Mouse (Mus musculus) midbrain, embryonic 14.5 days (tissue): ENCODE measurements around the gene Erf. TPM values are rescaled to one million over a fixed set of nuclear protein-coding genes. Genes with fewer than 3 reads are reported as not detected.

Experiments
- ATAC-seq: fragments of 200-750 bp; cut with Nextera tagmentation; 2 replicates; pipeline ENCODE4 v1.8.0; 2017; ENCODE audit warnings: moderate number of reproducible peaks, moderate library complexity; ENCODE audit not compliant: low FRiP score, low TSS enrichment
- DNase-seq: peaks from one replicate; pipeline ENCODE4 v3.0.0-alpha.2; 2015
- H3K27ac ChIP-seq: fragments of 300-500 bp; sonication (generic); replicated peaks from 2 replicates; pipeline ENCODE4 v1.5.1; 2014; ENCODE audit warnings: mild to moderate bottlenecking, low read depth, low read length, moderate library complexity
- H3K27me3 ChIP-seq: fragments of 300-500 bp; sonication (generic); 2 replicates; pipeline ENCODE4 v1.6.1; 2014; ENCODE audit warnings: low read length, control low read depth, mixed read lengths; ENCODE audit not compliant: control insufficient read depth, insufficient read depth
- H3K36me3 ChIP-seq: fragments of 300-500 bp; sonication (generic); 2 replicates; pipeline ENCODE4 v1.6.1; 2014; ENCODE audit warnings: low read length, control low read depth; ENCODE audit not compliant: control insufficient read depth, insufficient read depth
- H3K4me1 ChIP-seq: fragments of 300-500 bp; sonication (generic); 2 replicates; pipeline ENCODE4 v1.6.1; 2014; ENCODE audit warnings: mild to moderate bottlenecking, antibody characterized with exemption, low read length, control low read depth; ENCODE audit not compliant: control insufficient read depth, insufficient read depth
- H3K4me2 ChIP-seq: fragments of 300-500 bp; sonication (generic); 2 replicates; pipeline ENCODE4 v1.6.1; 2014; ENCODE audit warnings: mild to moderate bottlenecking, low read length, moderate library complexity
- H3K4me3 ChIP-seq: fragments of 300-500 bp; sonication (generic); replicated peaks from 2 replicates; pipeline ENCODE4 v1.5.1; 2014; ENCODE audit warnings: low read depth, low read length
- H3K9ac ChIP-seq: fragments of 300-500 bp; sonication (generic); replicated peaks from 2 replicates; pipeline ENCODE4 v1.6.1; 2014; ENCODE audit warnings: mild to moderate bottlenecking, low read length, moderate library complexity
- H3K9me3 ChIP-seq: fragments of 300-500 bp; sonication (generic); 2 replicates; pipeline ENCODE4 v1.6.1; 2016; ENCODE audit warnings: low read length, control low read depth, mixed read lengths; ENCODE audit not compliant: control insufficient read depth
- WGBS: fragments of 180-500 bp; shearing (Covaris S2); extraction: QIAGEN DNeasy Blood & Tissue Kit; methylation state at CpG from one replicate; pipeline ENCODE4 v1.1.7; 2014; 5-methylcytosine and 5-hydroxymethylcytosine counted together
- polyA plus RNA-seq: library from polyadenylated mRNA; unstranded; fragments of >200 nt; fragmentation: Nextera tagmentation; extraction: Ambion mirVana; gene quantifications from 2 replicates; pipeline ENCODE4 v1.2.1, GENCODE M21; 2014

Gene Erf
- polyA plus RNA-seq, 1 experiment from 2014 or later = 4.8 TPM

- Histone ChIP-seq H3K4me2 (no peak overlapping the region), H3K9me3 (no peaks in the 10 kb centered on the region), H3K4me3 (no peak overlapping the region), H3K27me3 (no peaks in the 10 kb centered on the region), H3K27ac (no peak overlapping the region), H3K9ac (no peak overlapping the region), H3K36me3 (peaks cover 100% of the 10 kb centered on the region), H3K4me1 (no peaks in the 10 kb centered on the region)
- 97% methylated on average over 1 of the region's 1 CpGs for WGBS
- ATAC-seq (no peak), DNase-seq (no peak)
Observed at GRCm38 (mm10) chr7:25290463-25290862, 39.9 kb upstream of the Erf start.

- DNase-seq = no peak
- H3K27ac ChIP-seq = no peak overlapping the region
- peaks cover 100% of the 10 kb centered on the region for H3K36me3 ChIP-seq
- H3K4me2 ChIP-seq = no peak overlapping the region
- H3K9me3 ChIP-seq = no peaks in the 10 kb centered on the region
- no peak for ATAC-seq
- peaks cover 3% of the 10 kb centered on the region for H3K4me1 ChIP-seq
- H3K27me3 ChIP-seq = no peaks in the 10 kb centered on the region
- no peak overlapping the region for H3K4me3 ChIP-seq
- no peak overlapping the region for H3K9ac ChIP-seq
- WGBS = 98% methylated on average over 3 of the region's 3 CpGs
Observed at GRCm38 (mm10) chr7:25289925-25290324, 39.4 kb upstream of the Erf start.

GRCm38 (mm10) chr7:25288721-25289120 is 38.2 kb upstream of the Erf start:
- 96% methylated on average over 3 of the region's 3 CpGs for WGBS
- Histone ChIP-seq H3K27ac (no peak overlapping the region), H3K9ac (no peak overlapping the region; the same call in 1 of the 2 replicates)

GRCm38 (mm10) chr7:25288011-25288410 is 37.5 kb upstream of the Erf start:
- peaks cover 22% of the 10 kb centered on the region for H3K4me1 ChIP-seq
- no peak for DNase-seq

More at GRCm38 (mm10) chr7:25288721-25289120, 38.2 kb upstream of the Erf start:
- H3K4me1 ChIP-seq = peaks cover 15% of the 10 kb centered on the region
- ATAC-seq = no peak
- H3K36me3 ChIP-seq = peaks cover 91% of the 10 kb centered on the region
- DNase-seq = no peak
- H3K4me3 ChIP-seq = no peak overlapping the region
- H3K4me2 ChIP-seq = no peak overlapping the region
- no peaks in the 10 kb centered on the region for H3K27me3 ChIP-seq
- no peaks in the 10 kb centered on the region for H3K9me3 ChIP-seq

GRCm38 (mm10) chr7:25286989-25287388 is 36.4 kb upstream of the Erf start:
- Histone ChIP-seq H3K9ac (no peak overlapping the region), H3K4me3 (no peak overlapping the region), H3K9me3 (no peaks in the 10 kb centered on the region), H3K27me3 (no peaks in the 10 kb centered on the region), H3K4me1 (peaks cover 22% of the 10 kb centered on the region), H3K36me3 (peaks cover 74% of the 10 kb centered on the region), H3K4me2 (no peak overlapping the region), H3K27ac (no peak overlapping the region)
- WGBS = 86% methylated on average over 8 of the region's 8 CpGs
- ATAC-seq (no peak), DNase-seq (no peak)

More at GRCm38 (mm10) chr7:25288011-25288410, 37.5 kb upstream of the Erf start:
- H3K4me2 ChIP-seq = no peak overlapping the region
- no peak overlapping the region for H3K4me3 ChIP-seq
- peaks cover 84% of the 10 kb centered on the region for H3K36me3 ChIP-seq
- no peaks in the 10 kb centered on the region for H3K9me3 ChIP-seq
- ATAC-seq = no peak
- no peak overlapping the region for H3K9ac ChIP-seq
- no peak overlapping the region for H3K27ac ChIP-seq
- WGBS = 95% methylated on average over 12 of the region's 12 CpGs
- no peaks in the 10 kb centered on the region for H3K27me3 ChIP-seq

GRCm38 (mm10) chr7:25285511-25286238 is 35.1 kb upstream of the Erf start:
- Histone ChIP-seq H3K27ac (0 out of 2 replicates have a peak overlapping the region, but pooled peaks have one; percentile 15), H3K27me3 (no peaks in the 10 kb centered on the region), H3K36me3 (peaks cover 61% of the 10 kb centered on the region), H3K9ac (no peak overlapping the region), H3K4me3 (no peak overlapping the region), H3K9me3 (no peaks in the 10 kb centered on the region), H3K4me1 (peaks cover 32% of the 10 kb centered on the region), H3K4me2 (no peak overlapping the region)
- no peak for DNase-seq
- WGBS = 89% methylated on average over 20 of the region's 20 CpGs
- ATAC-seq = no peak

- Histone ChIP-seq H3K4me3 (peak overlapping the region; percentile 5; the same call in 1 of the 2 replicates), H3K36me3 (peaks cover 52% of the 10 kb centered on the region), H3K9me3 (no peaks in the 10 kb centered on the region), H3K27me3 (no peaks in the 10 kb centered on the region), H3K27ac (peak overlapping the region; percentile 15; the same call in 1 of the 2 replicates), H3K4me2 (peak overlapping the region; percentile 83), H3K9ac (peak overlapping the region; percentile 78; the same call in 1 of the 2 replicates), H3K4me1 (peaks cover 41% of the 10 kb centered on the region)
- DNase-seq (peak; percentile 25), ATAC-seq (no peak)
- WGBS = 69% methylated on average over 5 of the region's 5 CpGs
Observed at GRCm38 (mm10) chr7:25284766-25285165, 34.2 kb upstream of the Erf start.

- no peak for DNase-seq
- Histone ChIP-seq H3K27me3 (no peaks in the 10 kb centered on the region), H3K4me2 (peak overlapping the region; percentile 83), H3K9me3 (no peaks in the 10 kb centered on the region), H3K9ac (peak overlapping the region; percentile 78), H3K36me3 (peaks cover 46% of the 10 kb centered on the region), H3K27ac (peak overlapping the region; percentile 99), H3K4me3 (peak overlapping the region; percentile 77), H3K4me1 (peaks cover 46% of the 10 kb centered on the region)
- no peak for ATAC-seq
- WGBS = 80% methylated on average over 2 of the region's 2 CpGs
Observed at GRCm38 (mm10) chr7:25284171-25284570, 33.6 kb upstream of the Erf start.

- Histone ChIP-seq H3K9me3 (no peaks in the 10 kb centered on the region), H3K27me3 (no peaks in the 10 kb centered on the region), H3K4me2 (peak overlapping the region; percentile 83), H3K4me1 (peaks cover 46% of the 10 kb centered on the region), H3K27ac (peak overlapping the region; percentile 99), H3K9ac (peak overlapping the region; percentile 78), H3K36me3 (peaks cover 40% of the 10 kb centered on the region), H3K4me3 (peak overlapping the region; percentile 77)
- 16% methylated on average over 5 of the region's 5 CpGs for WGBS
- DNase-seq (peak; percentile 30), ATAC-seq (no peak)
Observed at GRCm38 (mm10) chr7:25283637-25284036, 33.1 kb upstream of the Erf start.
